Mouse (Mus musculus) CH12.LX (cell line): ENCODE measurements around the gene Slc9a8.

Source experiments
- CTCF ChIP-seq, 2 experiments: IDR thresholded peaks in 1 of 2; conservative IDR thresholded peaks in 1 of 2; 2 replicates each; pipeline ENCODE4 v1.5.1; 2011 to 2012; ENCODE audit warnings: low read depth in 2 of 2, low read length in 2 of 2, improper control_type of control experiment in 1 of 2, inconsistent platforms in 1 of 2, mild to moderate bottlenecking in 1 of 2, moderate library complexity in 1 of 2
- EP300 ChIP-seq: IDR thresholded peaks from 2 replicates; pipeline ENCODE4 v1.6.1; 2011; ENCODE audit warnings: low read length, improper control_type of control experiment
- NELFE ChIP-seq: IDR thresholded peaks from 2 replicates; pipeline ENCODE4 v1.6.1; 2011; ENCODE audit warnings: low read depth, low read length, improper control_type of control experiment
- POLR2A ChIP-seq: IDR thresholded peaks from 2 replicates; pipeline ENCODE4 v1.6.1; 2011; ENCODE audit warnings: low read depth, mild to moderate bottlenecking, improper control_type of control experiment, low read length
- ZNF384 ChIP-seq: IDR thresholded peaks from 2 replicates; pipeline ENCODE4 v1.6.1; 2012; ENCODE audit warnings: low read depth, low read length, improper control_type of control experiment, inconsistent platforms

DNA sequence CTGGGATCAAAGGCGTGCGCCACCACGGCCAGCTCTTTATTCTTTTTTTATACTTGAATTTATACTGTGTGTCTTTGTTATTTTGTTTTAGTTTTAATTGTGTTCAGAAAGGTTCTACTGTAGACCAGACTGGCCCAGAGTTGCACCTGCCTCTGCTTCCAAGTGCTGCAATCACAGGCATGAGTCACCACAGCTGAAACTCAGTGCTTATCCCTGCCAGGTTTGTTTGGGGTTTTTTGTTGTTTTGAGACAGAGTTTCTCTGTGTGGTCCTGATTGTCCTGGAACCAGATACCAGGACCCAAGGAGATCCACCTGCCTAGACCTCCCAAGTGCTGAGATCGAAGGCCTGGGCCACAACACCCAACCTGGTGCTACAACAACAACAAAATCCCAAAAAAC, 87.1 kb downstream of the Slc9a8 start:
- TF ChIP-seq CTCF (conservative IDR thresholded peaks at IDR 0.05 in 1 of 2, IDR thresholded peaks at IDR 0.05 in 1 of 2; ENCODE audit: low read depth in 2 of 2, low read length in 2 of 2), result no peak
- no peak for TF ChIP-seq EP300
- TF ChIP-seq ZNF384, result no peak
- TF ChIP-seq POLR2A, result no peak
- TF ChIP-seq NELFE, result no peak
